Mouse (Mus musculus): ENCODE data around the gene Nipsnap1.

DNA sequence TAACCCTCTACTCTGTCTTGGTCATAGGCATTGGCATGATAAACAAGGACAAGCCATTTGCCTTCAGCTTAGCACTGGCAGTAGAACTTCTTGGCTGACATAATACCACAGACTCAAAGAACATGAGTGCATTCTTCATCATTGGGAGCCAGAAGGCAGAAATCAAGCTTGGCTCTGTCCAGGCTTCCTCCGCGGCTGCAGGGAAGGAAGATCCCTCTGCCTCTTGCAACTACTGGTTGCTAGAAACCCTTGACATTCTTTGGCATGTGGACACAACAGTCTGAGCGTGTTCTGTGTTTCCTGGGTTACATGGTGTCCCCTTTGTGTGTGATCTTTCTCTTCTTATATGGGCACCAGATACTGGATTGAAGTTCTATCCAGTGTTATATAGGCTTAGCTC, 13.2 kb downstream of the Nipsnap1 start:
- no peak for TF ChIP-seq EP300 (IDR thresholded peaks at IDR 0.05; ENCODE audit: low read length)
- no peak for TF ChIP-seq SIN3A (IDR thresholded peaks at IDR 0.05; ENCODE audit: low read length)

Data from CH12.LX (cell line).